Mouse (Mus musculus): ENCODE results near the gene Srsf3. TPM values are rescaled to one million over a fixed set of nuclear protein-coding genes. Genes with fewer than 3 reads are reported as not detected.

The Srsf3 gene
- polyA plus RNA-seq, 1 experiment from 2014 or later, result 451 TPM

GRCm38 (mm10) chr17:29076235-29076634 lies 43.8 kb downstream of the Srsf3 start:
- H3K9ac ChIP-seq (ENCODE audit: low read depth, low read length), result no peak overlapping the region
- no peak overlapping the region for H3K4me3 ChIP-seq (ENCODE audit: low read length)
- no peak overlapping the region for H3K4me2 ChIP-seq (ENCODE audit: low read depth, low read length)
- ATAC-seq, result no peak
- H3K27me3 ChIP-seq (replicated peaks; ENCODE audit: control insufficient read depth, insufficient read depth, low read length), result no peaks in the 10 kb centered on the region
- no peaks in the 10 kb centered on the region for H3K9me3 ChIP-seq (ENCODE audit: control insufficient read depth, low read length)
- 85% methylated on average over 8 of the region's 8 CpGs for WGBS
- no peak overlapping the region for H3K27ac ChIP-seq (ENCODE audit: low read length)
- H3K4me1 ChIP-seq (ENCODE audit: control insufficient read depth, insufficient read depth, low read length), result peaks cover 29% of the 10 kb centered on the region
- H3K36me3 ChIP-seq (ENCODE audit: control insufficient read depth, insufficient read depth, low read length), result no peaks in the 10 kb centered on the region

DNA sequence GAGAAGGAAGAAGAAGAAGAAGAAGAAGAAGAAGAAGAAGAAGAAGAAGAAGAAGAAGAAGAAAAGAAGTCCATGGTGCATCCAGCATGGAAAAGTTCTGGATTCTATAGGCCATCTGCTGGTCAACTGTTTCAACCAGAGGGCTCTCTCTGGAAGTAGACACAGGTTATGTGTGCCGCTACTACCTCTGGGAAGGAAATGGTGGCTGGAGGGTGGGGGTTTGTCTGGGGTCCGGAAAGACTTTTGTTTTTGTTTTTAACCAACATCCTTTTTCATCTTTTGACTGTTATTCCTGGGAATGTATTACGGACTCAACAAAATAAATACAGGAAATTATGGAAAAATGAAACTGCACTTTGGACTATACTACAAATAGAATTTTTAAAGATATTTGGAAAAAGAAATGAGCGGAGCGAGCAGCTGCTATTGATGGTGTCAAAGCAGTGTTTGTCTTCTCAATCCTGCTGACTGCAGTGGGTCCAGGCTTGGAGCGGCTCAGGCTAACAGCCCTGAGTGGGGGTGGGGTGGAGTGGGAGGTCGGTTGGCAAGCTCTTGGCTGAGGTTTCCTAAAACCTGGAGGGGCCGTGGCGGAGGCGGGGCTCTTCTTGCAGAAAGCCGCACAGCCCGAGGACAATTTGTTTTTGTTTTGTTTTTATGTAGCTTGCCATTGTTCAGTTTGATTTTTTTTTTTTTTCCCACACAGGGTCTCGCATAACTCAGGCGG lies 45.5 kb downstream of the Srsf3 start:
- no peaks in the 10 kb centered on the region for H3K9me3 ChIP-seq (ENCODE audit: control insufficient read depth, low read length)
- 23% methylated on average over 14 of the region's 14 CpGs for WGBS
- H3K9ac ChIP-seq (ENCODE audit: low read depth, low read length), result peak overlapping the region; percentile 39
- H3K36me3 ChIP-seq (ENCODE audit: control insufficient read depth, insufficient read depth, low read length), result no peaks in the 10 kb centered on the region
- peaks cover 28% of the 10 kb centered on the region for H3K4me1 ChIP-seq (ENCODE audit: control insufficient read depth, insufficient read depth, low read length)
- no peaks in the 10 kb centered on the region for H3K27me3 ChIP-seq (replicated peaks; ENCODE audit: control insufficient read depth, insufficient read depth, low read length)
- peak overlapping the region; percentile 33 for H3K4me3 ChIP-seq (ENCODE audit: low read length)
- H3K27ac ChIP-seq (ENCODE audit: low read length), result 0 out of 2 replicates have a peak overlapping the region, but pooled peaks have one; percentile 27
- no peak for ATAC-seq
- peak overlapping the region; percentile 46 for H3K4me2 ChIP-seq (ENCODE audit: low read depth, low read length)

- ATAC-seq, result peak; percentile 36; the same call in 1 of the 2 replicates
- H3K27me3 ChIP-seq (replicated peaks; ENCODE audit: control insufficient read depth, insufficient read depth, low read length), result no peaks in the 10 kb centered on the region
- H3K36me3 ChIP-seq (ENCODE audit: control insufficient read depth, insufficient read depth, low read length), result no peaks in the 10 kb centered on the region
- H3K4me3 ChIP-seq (ENCODE audit: low read length), result peak overlapping the region; percentile 33
- H3K4me2 ChIP-seq (ENCODE audit: low read depth, low read length), result peak overlapping the region; percentile 46
- peaks cover 23% of the 10 kb centered on the region for H3K4me1 ChIP-seq (ENCODE audit: control insufficient read depth, insufficient read depth, low read length)
- H3K27ac ChIP-seq (ENCODE audit: low read length), result no peak overlapping the region
- peak overlapping the region; percentile 39 for H3K9ac ChIP-seq (ENCODE audit: low read depth, low read length)
- H3K9me3 ChIP-seq (ENCODE audit: control insufficient read depth, low read length), result no peaks in the 10 kb centered on the region; the same call in 1 of the 2 replicates
- 15% methylated on average over 25 of the region's 25 CpGs for WGBS
These were observed 46.3 kb downstream of the Srsf3 start for GRCm38 (mm10) chr17:29078519-29079383.

GRCm38 (mm10) chr17:29080758-29081617 lies 48.6 kb downstream of the Srsf3 start:
- H3K4me1 ChIP-seq (ENCODE audit: control insufficient read depth, insufficient read depth, low read length), result peaks cover 23% of the 10 kb centered on the region
- no peaks in the 10 kb centered on the region for H3K36me3 ChIP-seq (ENCODE audit: control insufficient read depth, insufficient read depth, low read length)
- 7% methylated on average over 22 of the region's 23 CpGs for WGBS
- H3K27me3 ChIP-seq (replicated peaks; ENCODE audit: control insufficient read depth, insufficient read depth, low read length), result no peaks in the 10 kb centered on the region
- peak overlapping the region; percentile 30 for H3K27ac ChIP-seq (ENCODE audit: low read length)
- H3K4me3 ChIP-seq (ENCODE audit: low read length), result no peak overlapping the region
- H3K9ac ChIP-seq (ENCODE audit: low read depth, low read length), result peak overlapping the region; percentile 54
- peaks cover 3% of the 10 kb centered on the region; the same call in 1 of the 2 replicates for H3K9me3 ChIP-seq (ENCODE audit: control insufficient read depth, low read length)
- ATAC-seq, result peak; percentile 82
- peak overlapping the region; percentile 26; the same call in 1 of the 2 replicates for H3K4me2 ChIP-seq (ENCODE audit: low read depth, low read length)

DNA sequence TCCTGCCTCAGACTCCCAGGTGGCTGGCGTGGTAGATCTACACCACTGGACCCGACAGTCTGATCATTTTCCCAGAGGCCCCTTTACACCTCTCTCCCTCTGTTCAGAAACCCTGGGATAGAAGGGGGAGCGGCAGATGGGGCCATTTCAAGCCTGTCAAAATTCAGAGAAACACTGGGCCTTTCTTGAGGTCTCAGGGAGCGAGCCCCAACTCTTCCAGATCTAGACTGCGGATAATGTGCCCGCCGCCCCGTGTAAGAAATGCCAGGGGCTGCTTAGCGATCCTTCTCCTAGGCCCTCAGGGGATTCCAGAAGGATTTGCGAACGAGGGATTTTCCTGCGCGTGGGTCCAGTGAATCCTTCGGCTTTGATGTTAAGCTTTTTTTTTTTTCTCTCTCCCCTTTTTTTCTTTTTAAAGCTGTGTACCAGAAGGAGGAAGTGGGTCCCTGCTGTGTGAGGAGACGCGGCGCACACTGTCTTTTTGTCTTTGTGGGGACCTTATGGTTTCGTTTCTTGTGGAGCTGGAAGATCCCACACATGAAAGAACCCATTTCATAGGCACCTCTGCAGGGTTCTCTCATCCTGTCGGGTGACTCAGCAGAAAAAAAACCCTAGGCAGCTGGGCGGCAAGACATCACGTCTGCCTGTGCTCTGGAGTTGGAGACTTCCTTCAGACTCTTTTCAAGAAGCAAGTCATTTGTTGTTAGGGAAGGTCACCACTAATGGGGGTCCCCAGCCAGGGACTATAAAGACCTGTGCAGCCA lies 49.4 kb downstream of the Srsf3 start:
- no peaks in the 10 kb centered on the region for H3K27me3 ChIP-seq (replicated peaks; ENCODE audit: control insufficient read depth, insufficient read depth, low read length)
- H3K36me3 ChIP-seq (ENCODE audit: control insufficient read depth, insufficient read depth, low read length), result no peaks in the 10 kb centered on the region
- H3K4me2 ChIP-seq (ENCODE audit: low read depth, low read length), result peak overlapping the region; percentile 26
- peak; percentile 13; the same call in 1 of the 2 replicates for ATAC-seq
- peak overlapping the region; percentile 30; the same call in 1 of the 2 replicates for H3K27ac ChIP-seq (ENCODE audit: low read length)
- peaks cover 23% of the 10 kb centered on the region for H3K4me1 ChIP-seq (ENCODE audit: control insufficient read depth, insufficient read depth, low read length)
- 20% methylated on average over 21 of the region's 21 CpGs for WGBS
- H3K9me3 ChIP-seq (ENCODE audit: control insufficient read depth, low read length), result peaks cover 3% of the 10 kb centered on the region; the same call in 1 of the 2 replicates
- no peak overlapping the region for H3K4me3 ChIP-seq (ENCODE audit: low read length)
- peak overlapping the region; percentile 54; the same call in 1 of the 2 replicates for H3K9ac ChIP-seq (ENCODE audit: low read depth, low read length)

DNA sequence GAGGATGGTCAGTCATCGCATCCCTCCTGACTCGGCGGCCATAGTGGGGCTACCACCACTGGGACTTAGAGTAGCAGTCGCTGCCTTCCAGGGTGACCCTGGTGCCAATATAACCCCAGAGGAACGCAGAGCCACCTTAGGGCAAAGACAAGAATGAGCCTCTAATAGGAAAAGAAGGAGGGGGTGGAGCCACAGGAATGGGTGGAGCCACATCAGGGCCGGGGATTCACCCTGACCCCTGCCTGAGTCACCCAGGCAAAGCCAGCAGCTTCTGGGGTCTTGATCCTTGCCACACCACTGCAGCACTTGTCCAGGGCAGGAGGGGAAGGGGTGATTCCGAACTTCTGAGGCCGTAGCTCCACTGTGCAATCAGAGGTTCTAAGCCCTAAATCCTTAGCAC lies 51.2 kb downstream of the Srsf3 start:
- H3K4me1 ChIP-seq (ENCODE audit: control insufficient read depth, insufficient read depth, low read length), result peaks cover 19% of the 10 kb centered on the region
- no peak overlapping the region for H3K27ac ChIP-seq (ENCODE audit: low read length)
- H3K9ac ChIP-seq (ENCODE audit: low read depth, low read length), result no peak overlapping the region
- H3K9me3 ChIP-seq (ENCODE audit: control insufficient read depth, low read length), result peaks cover 3% of the 10 kb centered on the region; the same call in 1 of the 2 replicates
- H3K27me3 ChIP-seq (replicated peaks; ENCODE audit: control insufficient read depth, insufficient read depth, low read length), result no peaks in the 10 kb centered on the region
- no peaks in the 10 kb centered on the region for H3K36me3 ChIP-seq (ENCODE audit: control insufficient read depth, insufficient read depth, low read length)
- no peak for ATAC-seq
- WGBS, result 94% methylated on average over 8 of the region's 8 CpGs
- no peak overlapping the region for H3K4me3 ChIP-seq (ENCODE audit: low read length)
- H3K4me2 ChIP-seq (ENCODE audit: low read depth, low read length), result no peak overlapping the region

DNA sequence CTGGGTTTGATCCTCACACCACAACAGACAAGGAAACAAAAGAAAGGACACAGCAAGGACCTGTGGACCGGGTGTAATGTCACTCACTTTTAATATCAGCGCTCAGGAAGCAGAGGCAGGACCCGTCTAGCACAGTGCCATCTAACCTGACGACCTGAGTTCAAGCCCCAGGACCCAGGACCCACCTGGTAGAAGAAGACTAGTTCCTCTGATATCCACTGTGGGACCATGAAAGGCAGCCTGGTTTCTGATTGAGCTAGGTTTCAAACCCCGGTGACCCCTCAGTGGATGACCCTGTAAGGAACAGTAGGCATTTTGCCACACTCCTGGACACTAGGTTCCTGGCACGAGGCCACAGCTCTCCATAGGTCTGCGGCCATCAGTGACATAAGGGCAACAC lies 52.2 kb downstream of the Srsf3 start:
- H3K27ac ChIP-seq (ENCODE audit: low read length), result no peak overlapping the region
- H3K9me3 ChIP-seq (ENCODE audit: control insufficient read depth, low read length), result peaks cover 3% of the 10 kb centered on the region; the same call in 1 of the 2 replicates
- H3K36me3 ChIP-seq (ENCODE audit: control insufficient read depth, insufficient read depth, low read length), result no peaks in the 10 kb centered on the region
- no peak for ATAC-seq
- no peaks in the 10 kb centered on the region for H3K27me3 ChIP-seq (replicated peaks; ENCODE audit: control insufficient read depth, insufficient read depth, low read length)
- H3K9ac ChIP-seq (ENCODE audit: low read depth, low read length), result no peak overlapping the region
- peaks cover 13% of the 10 kb centered on the region for H3K4me1 ChIP-seq (ENCODE audit: control insufficient read depth, insufficient read depth, low read length)
- no peak overlapping the region for H3K4me3 ChIP-seq (ENCODE audit: low read length)
- no peak overlapping the region for H3K4me2 ChIP-seq (ENCODE audit: low read depth, low read length)
- 93% methylated on average over 7 of the region's 7 CpGs for WGBS

- Histone ChIP-seq H3K4me2 (ENCODE audit: low read depth, low read length) (no peak overlapping the region), H3K36me3 (ENCODE audit: control insufficient read depth, insufficient read depth, low read length) (no peaks in the 10 kb centered on the region), H3K9me3 (ENCODE audit: control insufficient read depth, low read length) (peaks cover 3% of the 10 kb centered on the region; the same call in 1 of the 2 replicates), H3K4me3 (ENCODE audit: low read length) (no peak overlapping the region), H3K9ac (ENCODE audit: low read depth, low read length) (no peak overlapping the region), H3K4me1 (ENCODE audit: control insufficient read depth, insufficient read depth, low read length) (peaks cover 13% of the 10 kb centered on the region), H3K27ac (ENCODE audit: low read length) (no peak overlapping the region), H3K27me3 (replicated peaks; ENCODE audit: control insufficient read depth, insufficient read depth, low read length) (no peaks in the 10 kb centered on the region)
- ATAC-seq, result no peak
- WGBS, result 80% methylated on average over 10 of the region's 10 CpGs
These were observed 52.8 kb downstream of the Srsf3 start for GRCm38 (mm10) chr17:29085266-29085665.
